Mouse (Mus musculus) CH12F3 (cell line): ENCODE results near the gene Washc1.
"Not testable (repeated sequence)": the region's sequence is repeated elsewhere in the genome, so short reads cannot be mapped to it uniquely, and the experiment has no call there.

Experiments used
- in situ Hi-C: fragments of 300-500 bp; cut with MboI; formaldehyde crosslinking; loops from 2 replicates; pipeline ENCODE4 v1.14.3; 2020; ENCODE audit warnings: low sequenced_read_pairs

Washc1 gene

GRCm38 (mm10) chr17:66111402-66111959 is at the start of gene Washc1:
TSS of gene Washc1 (plus strand) at chr17:66111545.
- in situ Hi-C loops = loop anchor here (10.0 kb wide), 1 partner anchor 237 kb away; no protein-coding TSS in a partner anchor

GRCm38 (mm10) chr17:66065115-66065514 is 46.2 kb upstream of the Washc1 start:
- in situ Hi-C loops = no loop called here

- in situ Hi-C loops = not testable (repeated sequence)
Measured at GRCm38 (mm10) chr17:66069036-66069435, 42.3 kb upstream of the Washc1 start.

- in situ Hi-C loops = no loop called here
Measured at GRCm38 (mm10) chr17:66073971-66074370, 37.4 kb upstream of the Washc1 start.

- in situ Hi-C loops = no loop called here
Measured at GRCm38 (mm10) chr17:66075827-66076173, 35.5 kb upstream of the Washc1 start.

GRCm38 (mm10) chr17:66076174-66076927 is 35.0 kb upstream of the Washc1 start:
- in situ Hi-C loops = no loop called here

- in situ Hi-C loops = no loop called here
Measured at GRCm38 (mm10) chr17:66076934-66077333, 34.4 kb upstream of the Washc1 start, which contains the start of gene Ankrd12. TSS of gene Ankrd12 (minus strand) at chr17:66077089.

- in situ Hi-C loops = no loop called here
Measured at GRCm38 (mm10) chr17:66077437-66077850, 33.9 kb upstream of the Washc1 start.

- in situ Hi-C loops = no loop called here
Measured at GRCm38 (mm10) chr17:66084486-66084885, 26.9 kb upstream of the Washc1 start.

- in situ Hi-C loops = no loop called here
Measured at GRCm38 (mm10) chr17:66085038-66085437, 26.3 kb upstream of the Washc1 start.

GRCm38 (mm10) chr17:66090251-66090650 is 21.1 kb upstream of the Washc1 start:
- in situ Hi-C loops = no loop called here

GRCm38 (mm10) chr17:66091392-66091791 is 20.0 kb upstream of the Washc1 start:
- in situ Hi-C loops = no loop called here

GRCm38 (mm10) chr17:66092065-66092464 is 19.3 kb upstream of the Washc1 start:
- in situ Hi-C loops = no loop called here

GRCm38 (mm10) chr17:66092664-66093063 is 18.7 kb upstream of the Washc1 start:
- in situ Hi-C loops = no loop called here

- in situ Hi-C loops = no loop called here
Measured at GRCm38 (mm10) chr17:66100566-66101379, 10.6 kb upstream of the Washc1 start.

- in situ Hi-C loops = no loop called here
Measured at GRCm38 (mm10) chr17:66101380-66102330, 9.7 kb upstream of the Washc1 start, which contains the start of gene Ndufv2. TSS of gene Ndufv2 (minus strand) at chr17:66101559.

- in situ Hi-C loops = no loop called here
Measured at GRCm38 (mm10) chr17:66104076-66104475, 7.3 kb upstream of the Washc1 start.

- in situ Hi-C loops = no loop called here
Measured at GRCm38 (mm10) chr17:66106601-66107267, 4.6 kb upstream of the Washc1 start.

GRCm38 (mm10) chr17:66107466-66107865 is 3.9 kb upstream of the Washc1 start:
- in situ Hi-C loops = no loop called here

- in situ Hi-C loops = no loop called here
Measured at GRCm38 (mm10) chr17:66108198-66108597, 3.1 kb upstream of the Washc1 start.
